Mouse (Mus musculus): ENCODE measurements around the gene Psmd3. TPM values are rescaled to one million over a fixed set of nuclear protein-coding genes. Genes with fewer than 3 reads are reported as not detected.
A peak's percentile ranks its signal among the peaks of the same experiment; 100 is the strongest.
"Not testable (repeated sequence)": the region's sequence is repeated elsewhere in the genome, so short reads cannot be mapped to it uniquely, and the experiment has no call there.

Gene Psmd3
- 28.2 and 57.7 TPM in 2 replicates for polyA plus RNA-seq (2011; ENCODE audit: insufficient read depth, insufficient read length, low replicate concordance, missing spikeins)

DNA sequence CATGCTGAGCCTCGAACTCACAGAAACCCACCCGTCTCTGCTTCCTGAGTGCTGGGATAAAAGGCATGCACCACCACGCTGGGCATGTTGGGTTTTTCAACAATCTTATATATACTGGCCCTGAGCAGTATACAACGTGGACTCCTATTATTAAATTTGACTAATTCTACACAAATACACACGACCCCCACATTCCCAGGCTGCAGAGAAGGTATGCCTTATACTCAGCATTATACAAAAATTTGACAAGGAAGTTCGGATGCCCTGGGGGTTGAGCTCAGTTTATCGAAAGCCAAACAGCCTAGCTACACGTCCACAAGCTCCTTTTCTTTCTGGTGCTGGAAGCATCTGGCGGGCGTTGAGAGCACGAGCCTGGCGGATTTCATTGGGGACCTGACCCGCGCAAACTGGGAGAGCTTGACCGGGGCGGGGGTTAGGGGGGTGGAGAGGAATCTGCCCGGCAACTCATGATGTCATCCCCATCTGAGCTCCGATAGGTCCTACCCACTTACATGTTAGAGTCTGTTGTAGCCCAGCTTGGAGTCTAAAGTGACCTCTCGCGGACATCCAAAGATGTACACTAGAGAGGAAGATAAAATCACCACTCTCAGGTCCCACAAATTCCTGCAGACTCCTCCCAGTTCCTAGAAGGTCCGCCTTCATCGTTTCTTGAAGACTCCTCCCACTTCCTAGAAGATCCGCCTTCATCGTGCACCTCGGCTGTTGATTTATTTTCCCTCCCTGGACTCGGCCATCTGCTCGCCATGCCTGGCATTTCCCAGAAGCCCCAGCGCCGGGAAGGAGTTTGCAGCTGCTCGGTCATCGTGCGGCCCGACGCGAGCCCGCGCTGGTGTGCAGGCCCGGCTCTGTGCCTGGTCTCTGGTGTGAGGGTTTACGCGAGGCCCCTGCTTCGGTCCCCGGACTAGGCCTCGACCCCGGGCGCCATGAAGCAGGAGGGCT is at the start of gene Psmd3:
Psmd3 (plus strand) TSS at position 769 of the 960 bp plus-strand sequence.
- WGBS: 2% methylated on average over 45 of the region's 45 CpGs
- Histone ChIP-seq H3K27ac (ENCODE audit: control insufficient read depth, insufficient read depth, low read depth, low read length, poor library complexity) (peak within 1 kb of the TSS; percentile 66), H3K4me1 (ENCODE audit: control insufficient read depth, insufficient read depth, low read length) (no peaks in the 10 kb centered on the region), H3K4me3 (replicated peaks; ENCODE audit: control insufficient read depth, low read depth, low read length) (peak within 1 kb of the TSS; percentile 95)
- TF ChIP-seq CTCF (IDR thresholded peaks at IDR 0.05; ENCODE audit: control insufficient read depth, insufficient read depth, low read length) (peak; percentile 15; the same call in 1 of the 2 replicates), POLR2A (IDR thresholded peaks at IDR 0.05; ENCODE audit: borderline replicate concordance, control insufficient read depth, low read depth, low read length) (peak; percentile 84; the same call in 1 of the 2 replicates)

GRCm38 (mm10) chr11:98635312-98635970 is 46.9 kb upstream of the Psmd3 start:
- H3K27ac ChIP-seq (ENCODE audit: control insufficient read depth, insufficient read depth, low read depth, low read length, poor library complexity); H3K4me3 ChIP-seq (replicated peaks; ENCODE audit: control insufficient read depth, low read depth, low read length); H3K4me1 ChIP-seq (ENCODE audit: control insufficient read depth, insufficient read depth, low read length): not testable (repeated sequence)
- WGBS: 29% methylated on average over 10 of the region's 10 CpGs

GRCm38 (mm10) chr11:98637501-98637900 is 44.9 kb upstream of the Psmd3 start:
- TF ChIP-seq CTCF (IDR thresholded peaks at IDR 0.05; ENCODE audit: control insufficient read depth, insufficient read depth, low read length) (no peak), POLR2A (IDR thresholded peaks at IDR 0.05; ENCODE audit: borderline replicate concordance, control insufficient read depth, low read depth, low read length) (no peak)
- Histone ChIP-seq H3K4me1 (ENCODE audit: control insufficient read depth, insufficient read depth, low read length) (no peaks in the 10 kb centered on the region), H3K27ac (ENCODE audit: control insufficient read depth, insufficient read depth, low read depth, low read length, poor library complexity) (no peak overlapping the region), H3K4me3 (replicated peaks; ENCODE audit: control insufficient read depth, low read depth, low read length) (no peak overlapping the region)
- 58% methylated on average over 1 of the region's 1 CpGs for WGBS

GRCm38 (mm10) chr11:98640091-98640490 is 42.3 kb upstream of the Psmd3 start:
- TF ChIP-seq POLR2A (IDR thresholded peaks at IDR 0.05; ENCODE audit: borderline replicate concordance, control insufficient read depth, low read depth, low read length) (no peak), CTCF (IDR thresholded peaks at IDR 0.05; ENCODE audit: control insufficient read depth, insufficient read depth, low read length) (no peak)
- Histone ChIP-seq H3K4me1 (ENCODE audit: control insufficient read depth, insufficient read depth, low read length) (no peaks in the 10 kb centered on the region), H3K27ac (ENCODE audit: control insufficient read depth, insufficient read depth, low read depth, low read length, poor library complexity) (no peak overlapping the region), H3K4me3 (replicated peaks; ENCODE audit: control insufficient read depth, low read depth, low read length) (no peak overlapping the region)
- 48% methylated on average over 5 of the region's 5 CpGs for WGBS

GRCm38 (mm10) chr11:98644757-98645156 is 37.6 kb upstream of the Psmd3 start:
- WGBS: 80% methylated on average over 3 of the region's 3 CpGs
- no peaks in the 10 kb centered on the region for H3K4me1 ChIP-seq (ENCODE audit: control insufficient read depth, insufficient read depth, low read length)
- H3K4me3 ChIP-seq (replicated peaks; ENCODE audit: control insufficient read depth, low read depth, low read length): no peak overlapping the region
- no peak for TF ChIP-seq CTCF (IDR thresholded peaks at IDR 0.05; ENCODE audit: control insufficient read depth, insufficient read depth, low read length)
- H3K27ac ChIP-seq (ENCODE audit: control insufficient read depth, insufficient read depth, low read depth, low read length, poor library complexity): no peak overlapping the region

DNA sequence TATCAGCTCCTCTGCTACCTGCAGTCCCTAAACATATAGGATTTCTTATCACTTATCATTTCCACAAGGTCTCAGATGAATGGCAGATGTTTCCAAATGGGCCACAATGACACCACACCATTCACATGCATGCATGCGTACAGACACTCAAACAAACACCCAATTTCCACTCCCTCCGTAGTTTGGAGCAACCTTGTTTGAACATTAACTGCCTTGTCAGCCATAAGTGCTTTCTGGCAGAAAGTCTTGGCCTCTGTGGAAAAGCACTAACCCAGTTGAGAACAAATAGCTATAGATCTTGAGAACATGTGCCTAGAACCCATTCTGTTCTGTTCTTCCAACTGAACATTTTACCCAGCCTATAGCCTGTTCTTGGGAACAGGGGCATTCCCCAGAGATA is 36.4 kb upstream of the Psmd3 start:
- 75% methylated on average over 2 of the region's 2 CpGs for WGBS
- H3K4me3 ChIP-seq (replicated peaks; ENCODE audit: control insufficient read depth, low read depth, low read length): no peak overlapping the region
- H3K27ac ChIP-seq (ENCODE audit: control insufficient read depth, insufficient read depth, low read depth, low read length, poor library complexity): no peak overlapping the region
- TF ChIP-seq CTCF (IDR thresholded peaks at IDR 0.05; ENCODE audit: control insufficient read depth, insufficient read depth, low read length): no peak
- TF ChIP-seq POLR2A (IDR thresholded peaks at IDR 0.05; ENCODE audit: borderline replicate concordance, control insufficient read depth, low read depth, low read length): no peak
- no peaks in the 10 kb centered on the region for H3K4me1 ChIP-seq (ENCODE audit: control insufficient read depth, insufficient read depth, low read length)

- no peaks in the 10 kb centered on the region for H3K4me1 ChIP-seq (ENCODE audit: control insufficient read depth, insufficient read depth, low read length)
- WGBS: 54% methylated on average over 2 of the region's 2 CpGs
- no peak within 1 kb of the TSS for H3K27ac ChIP-seq (ENCODE audit: control insufficient read depth, insufficient read depth, low read depth, low read length, poor library complexity)
Observed at GRCm38 (mm10) chr11:98646459-98646858, 35.9 kb upstream of the Psmd3 start, which contains the start of gene Gsdma2. TSS of gene Gsdma2 (plus strand) at chr11:98646759.

DNA sequence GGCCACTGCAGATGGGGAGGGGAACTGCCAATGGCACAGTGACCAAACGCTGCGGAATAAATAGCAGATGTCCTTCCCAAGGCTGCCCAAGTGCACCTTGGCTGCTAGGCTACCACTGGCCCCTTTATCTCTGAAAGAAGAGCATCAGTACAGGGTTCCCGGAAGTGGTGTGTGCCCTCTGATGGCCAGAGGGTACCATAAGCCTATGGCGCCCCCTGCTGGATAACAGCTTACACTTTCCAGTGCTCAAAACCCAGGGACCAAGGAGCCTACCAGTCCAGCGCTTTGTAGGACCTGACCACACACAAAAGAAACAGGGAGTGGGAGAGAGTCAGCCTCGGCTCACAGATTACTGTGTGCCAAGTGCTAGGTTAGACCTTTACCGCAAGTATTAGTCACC is 27.3 kb upstream of the Psmd3 start:
- H3K4me3 ChIP-seq (replicated peaks; ENCODE audit: control insufficient read depth, low read depth, low read length); H3K4me1 ChIP-seq (ENCODE audit: control insufficient read depth, insufficient read depth, low read length); H3K27ac ChIP-seq (ENCODE audit: control insufficient read depth, insufficient read depth, low read depth, low read length, poor library complexity): not testable (repeated sequence)
- peak; percentile 72 for TF ChIP-seq CTCF (IDR thresholded peaks at IDR 0.05; ENCODE audit: control insufficient read depth, insufficient read depth, low read length)
- 7% methylated on average over 7 of the region's 7 CpGs for WGBS

More at GRCm38 (mm10) chr11:98646459-98646858, 35.9 kb upstream of the Psmd3 start, which contains the start of gene Gsdma2:
- H3K4me3 ChIP-seq (replicated peaks; ENCODE audit: control insufficient read depth, low read depth, low read length): no peak within 1 kb of the TSS
- TF ChIP-seq POLR2A (IDR thresholded peaks at IDR 0.05; ENCODE audit: borderline replicate concordance, control insufficient read depth, low read depth, low read length) (no peak), CTCF (IDR thresholded peaks at IDR 0.05; ENCODE audit: control insufficient read depth, insufficient read depth, low read length) (no peak)

Measured in bone marrow, adult 2 months (tissue).